Mouse (Mus musculus) testis, postnatal 10 days (tissue): ENCODE data around the gene Tlr7.
A peak's percentile ranks its signal among the peaks of the same experiment; 100 is the strongest.

Experiments
- DNase-seq: peaks from one replicate; pipeline ENCODE4 v3.0.0; 2021; ENCODE audit warnings: low spot score

Gene Tlr7

GRCm38 (mm10) chrX:167276953-167277352 is 53.4 kb downstream of the Tlr7 start:
- peak; percentile 79 for DNase-seq

DNA sequence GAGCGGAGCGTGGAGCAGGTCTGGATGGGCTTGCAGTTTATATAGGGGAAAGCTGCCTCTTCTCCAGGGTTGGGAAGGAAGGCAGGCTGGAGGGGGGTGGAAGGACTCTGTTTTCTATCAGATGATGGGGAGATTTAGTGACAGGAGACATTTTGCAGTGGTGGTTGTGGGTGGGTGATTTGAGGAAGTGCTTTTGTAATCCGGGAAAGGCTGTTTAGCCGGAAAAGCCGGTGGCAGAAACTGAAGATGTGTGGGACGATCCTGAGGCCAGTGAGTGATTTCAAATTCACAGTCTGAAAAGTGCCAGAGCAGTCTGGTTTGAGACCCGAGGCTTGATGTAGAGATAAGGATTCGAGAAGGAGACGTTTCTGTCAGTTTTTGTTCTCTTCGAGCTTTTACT is 53.8 kb downstream of the Tlr7 start:
- DNase-seq, result no peak

GRCm38 (mm10) chrX:167264086-167264485 is 66.3 kb downstream of the Tlr7 start, which contains the start of gene Tlr8:
TSS of gene Tlr8 (minus strand) at chrX:167264329.
- DNase-seq, result no peak

DNA sequence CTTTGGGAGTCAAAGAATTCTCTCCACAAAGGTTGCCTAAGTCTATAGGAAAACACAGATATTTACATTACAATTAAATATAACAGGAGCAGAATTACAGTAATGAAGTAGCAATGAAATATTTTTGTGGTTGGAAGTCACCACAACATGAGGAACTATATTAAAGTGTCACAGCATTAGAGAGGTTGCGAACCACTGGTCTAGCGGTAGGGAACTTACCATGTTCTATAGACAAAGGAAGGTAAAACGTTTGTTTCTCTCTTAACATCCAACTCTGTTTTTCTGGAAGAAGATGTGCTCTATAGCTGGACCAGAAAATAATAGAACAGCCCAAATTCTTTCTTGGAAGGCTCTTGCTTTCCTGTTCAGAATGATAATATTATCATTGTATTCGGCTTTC is 66.8 kb downstream of the Tlr7 start:
- DNase-seq, result no peak
